Mouse (Mus musculus) kidney, adult 2 months (tissue): ENCODE data around the gene Itih2.

Source experiments
- CTCF ChIP-seq: fragments of 200-500 bp; conservative IDR thresholded peaks from 2 replicates; pipeline ENCODE4 v1.5.1; 2011; ENCODE audit warnings: low read depth, mild to moderate bottlenecking, control low read depth, low read length, moderate library complexity, mixed read lengths; ENCODE audit not compliant: insufficient read depth, insufficient read length
- POLR2A ChIP-seq: fragments of 200-500 bp; IDR thresholded peaks from one replicate; pipeline ENCODE4 v1.6.1; 2011; ENCODE audit warnings: low read depth, low read length, control low read depth

GRCm38 (mm10) chr2:10101180-10101579 lies 30.0 kb downstream of the Itih2 start:
- peak; percentile 89 for TF ChIP-seq CTCF
- TF ChIP-seq POLR2A: no peak
